Comparison of ENCODE assay signal across 31 mouse cellular contexts in the genomic region with DNA sequence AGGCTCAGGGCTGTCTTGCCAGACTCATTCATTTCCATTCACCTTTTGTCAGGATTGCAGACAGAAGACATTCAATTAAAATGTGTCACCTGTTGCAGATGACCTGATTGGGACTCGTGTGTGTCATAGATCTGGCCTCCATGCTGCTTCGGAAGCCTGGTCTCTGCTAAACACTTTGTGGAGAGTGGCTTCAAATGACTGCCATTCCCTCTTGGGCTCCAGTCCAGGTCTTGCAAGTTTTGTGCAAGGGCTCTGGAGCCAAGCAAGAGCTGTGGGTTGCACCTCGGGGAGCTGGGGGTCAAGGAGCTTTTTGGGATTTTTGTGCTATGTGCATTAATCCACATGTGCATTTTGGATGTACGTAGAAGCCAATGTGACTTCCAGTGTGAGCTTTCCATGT.
DNase-seq lines count a peak whose midpoint lies in the region; ATAC-seq lines count a peak whose summit lies in the region.
"Had no signal": no experiment of that assay in that cellular context is flagged by ENCODE, and none has a peak within 500 bp of the region (broad histone marks: within the 10 kb centered on the region; RNA-seq: fewer than 3 reads in every experiment).

No protein-coding gene starts in this region.

- no peak overlapping the region for H3K27ac ChIP-seq in forebrain, embryonic 12.5 days
- H3K27ac ChIP-seq in forebrain, embryonic 10.5 days = no peak overlapping the region
- H3K27ac ChIP-seq: embryonic facial prominence, embryonic 13.5 days; forebrain, embryonic 15.5 days; heart, adult 2 months; hindbrain, embryonic 13.5 days; kidney, embryonic 15.5 days; liver, embryonic 14.5 days; stomach, postnatal 0 days had no signal

- H3K9ac ChIP-seq in forebrain, embryonic 12.5 days = no peak overlapping the region
- H3K9ac ChIP-seq: embryonic facial prominence, embryonic 13.5 days; forebrain, embryonic 15.5 days; heart, embryonic 12.5 days; hindbrain, embryonic 13.5 days; kidney, embryonic 15.5 days; liver, embryonic 14.5 days had no signal

- 32% methylated on average over 4 of the region's 4 CpGs for WGBS in forebrain, embryonic 12.5 days
- 61% methylated on average over 4 of the region's 4 CpGs for WGBS in forebrain, embryonic 10.5 days

- 0 out of 2 replicates have a peak, but pooled peaks cover 2% of the 10 kb centered on the region for H3K27me3 ChIP-seq in forebrain, embryonic 12.5 days
- H3K27me3 ChIP-seq in forebrain, embryonic 10.5 days (ENCODE audit: poor library complexity, severe bottlenecking) = peaks cover 6% of the 10 kb centered on the region; the same call in 1 of the 2 replicates
- H3K27me3 ChIP-seq: embryonic facial prominence, embryonic 13.5 days; forebrain, embryonic 15.5 days; heart, embryonic 12.5 days; hindbrain, embryonic 13.5 days; kidney, embryonic 15.5 days had no signal

- no peaks in the 10 kb centered on the region for H3K9me3 ChIP-seq in forebrain, embryonic 12.5 days
- no peaks in the 10 kb centered on the region for H3K9me3 ChIP-seq in forebrain, embryonic 10.5 days
- H3K9me3 ChIP-seq: embryonic facial prominence, embryonic 13.5 days; forebrain, embryonic 15.5 days; heart, embryonic 12.5 days; hindbrain, embryonic 13.5 days; kidney, embryonic 15.5 days had no signal

- H3K4me1 ChIP-seq in forebrain, embryonic 12.5 days = peaks cover 17% of the 10 kb centered on the region
- H3K4me1 ChIP-seq in forebrain, embryonic 10.5 days = peaks cover 18% of the 10 kb centered on the region
- H3K4me1 ChIP-seq: embryonic facial prominence, embryonic 13.5 days; kidney, embryonic 15.5 days had no signal

- no peak overlapping the region for H3K4me3 ChIP-seq in forebrain, embryonic 12.5 days (replicated peaks)
- H3K4me3 ChIP-seq in forebrain, embryonic 10.5 days = no peak overlapping the region
- H3K4me3 ChIP-seq: embryonic facial prominence, embryonic 13.5 days; forebrain, embryonic 15.5 days; heart, adult 2 months; heart, embryonic 12.5 days; hindbrain, embryonic 13.5 days; kidney, embryonic 15.5 days had no signal

- H3K36me3 ChIP-seq in forebrain, embryonic 12.5 days (replicated peaks) = no peaks in the 10 kb centered on the region
- no peaks in the 10 kb centered on the region for H3K36me3 ChIP-seq in forebrain, embryonic 10.5 days (replicated peaks)
- H3K36me3 ChIP-seq: embryonic facial prominence, embryonic 13.5 days; forebrain, embryonic 15.5 days; heart, embryonic 12.5 days; hindbrain, embryonic 13.5 days; kidney, embryonic 15.5 days had no signal

- peak; percentile 61; the same call in 1 of the 2 replicates for ATAC-seq in forebrain, embryonic 12.5 days (ENCODE audit: low FRiP score)
- ATAC-seq: CD4-positive, CD25-positive, alpha-beta regulatory T cell, adult 4 months; forebrain, embryonic 15.5 days; intestine, embryonic 16.5 days; lung, postnatal 0 days; midbrain, embryonic 16.5 days had no signal

- no peak overlapping the region for H3K4me2 ChIP-seq in forebrain, embryonic 12.5 days
- H3K4me2 ChIP-seq: embryonic facial prominence, embryonic 13.5 days; forebrain, embryonic 15.5 days; heart, embryonic 12.5 days; hindbrain, embryonic 13.5 days; kidney, embryonic 15.5 days; midbrain, embryonic 11.5 days had no signal

- no peak for DNase-seq in forebrain, embryonic 10.5 days (ENCODE audit: extremely low spot score, low spot score)
- peak; percentile 10 for DNase-seq in kidney, adult 9 months
- DNase-seq in kidney, postnatal 14 days = no peak
- peak; percentile 7 for DNase-seq in lung, postnatal 14 days
- DNase-seq in lung, postnatal 36 days = no peak
- no peak for DNase-seq in T-cell, adult 2 months (ENCODE audit: low spot score)
- DNase-seq: cerebellum, adult 11 months; cerebellum, adult 9-10 months; cerebellum, postnatal 36 days; heart, adult 2 months; heart, postnatal 4 days; layer of hippocampus, postnatal 36 days; left cerebral cortex, postnatal 4 days; liver; right cerebral cortex, adult 18-20 months; spleen, adult 18-20 months; thymus, adult 18-20 months; thymus, postnatal 36 days had no signal

Comparison
In these comparisons a context has a peak if more than half of its experiments do, and no peak if none do; other contexts are left out.
1. DNase-seq: peak in kidney, adult 9 months (single experiment) and lung, postnatal 14 days (single experiment); none in forebrain, embryonic 10.5 days (single experiment), kidney, postnatal 14 days (single experiment), lung, postnatal 36 days (single experiment) and T-cell, adult 2 months (single experiment).